Mouse (Mus musculus): ENCODE data around the gene Tcp11l1. TPM values are rescaled to one million over a fixed set of nuclear protein-coding genes. Genes with fewer than 3 reads are reported as not detected.

The Tcp11l1 gene
- polyA plus RNA-seq, 1 experiment, result 27.7 TPM

DNA sequence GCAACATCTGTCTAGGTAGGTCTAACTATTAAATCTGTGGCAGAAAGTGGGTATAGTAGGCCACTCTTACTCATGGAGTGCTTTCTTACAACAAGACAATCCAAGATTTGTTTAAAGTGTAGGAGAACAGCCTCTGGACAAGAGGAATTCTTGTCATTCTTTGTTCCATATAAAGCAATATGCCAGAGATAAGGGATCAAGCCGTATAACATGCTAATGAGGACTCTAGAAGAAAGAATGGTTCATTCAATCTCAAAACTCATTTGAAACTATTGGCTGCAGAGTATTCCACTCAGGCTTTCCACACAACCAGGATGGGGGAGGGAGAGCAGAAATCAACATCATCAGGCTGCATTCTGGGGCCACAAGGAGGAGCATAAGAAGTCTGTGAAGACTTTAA lies 15.4 kb upstream of the Tcp11l1 start:
- no peak overlapping the region for H3K27ac ChIP-seq (ENCODE audit: insufficient read depth, low read length)

GRCm38 (mm10) chr2:104722021-104722420 lies 10.1 kb upstream of the Tcp11l1 start:
- no peaks in the 10 kb centered on the region for H3K27me3 ChIP-seq (ENCODE audit: control insufficient read depth, insufficient read depth, low read length)
- TF ChIP-seq POLR2A (IDR thresholded peaks at IDR 0.05; ENCODE audit: borderline replicate concordance, insufficient read depth, low read length) (no peak), CTCF (IDR thresholded peaks at IDR 0.05; ENCODE audit: borderline replicate concordance, insufficient read depth, low read depth, low read length) (no peak)
- WGBS, result 83% methylated on average over 3 of the region's 3 CpGs
- no peak overlapping the region for H3K4me3 ChIP-seq (replicated peaks; ENCODE audit: insufficient read depth, low read depth, low read length)
- no peak for DNase-seq
- no peaks in the 10 kb centered on the region for H3K4me1 ChIP-seq (ENCODE audit: control insufficient read depth, insufficient read depth, low read length)
- no peak overlapping the region for H3K27ac ChIP-seq (ENCODE audit: insufficient read depth, low read length)

More for the DNA sequence above, 15.4 kb upstream of the Tcp11l1 start:
- DNase-seq, result no peak
- WGBS, result 84% methylated on average over 1 of the region's 1 CpGs
- TF ChIP-seq CTCF (IDR thresholded peaks at IDR 0.05; ENCODE audit: borderline replicate concordance, insufficient read depth, low read depth, low read length), result no peak
- no peak for TF ChIP-seq POLR2A (IDR thresholded peaks at IDR 0.05; ENCODE audit: borderline replicate concordance, insufficient read depth, low read length)
- no peaks in the 10 kb centered on the region for H3K4me1 ChIP-seq (ENCODE audit: control insufficient read depth, insufficient read depth, low read length)
- H3K27me3 ChIP-seq (ENCODE audit: control insufficient read depth, insufficient read depth, low read length), result no peaks in the 10 kb centered on the region
- H3K4me3 ChIP-seq (replicated peaks; ENCODE audit: insufficient read depth, low read depth, low read length), result no peak overlapping the region

GRCm38 (mm10) chr2:104717827-104718226 lies 5.9 kb upstream of the Tcp11l1 start:
- Histone ChIP-seq H3K27me3 (ENCODE audit: control insufficient read depth, insufficient read depth, low read length) (no peaks in the 10 kb centered on the region), H3K4me3 (replicated peaks; ENCODE audit: insufficient read depth, low read depth, low read length) (no peak overlapping the region), H3K27ac (ENCODE audit: insufficient read depth, low read length) (no peak overlapping the region), H3K4me1 (ENCODE audit: control insufficient read depth, insufficient read depth, low read length) (peaks cover 8% of the 10 kb centered on the region)
- DNase-seq, result no peak
- no peak for TF ChIP-seq POLR2A (IDR thresholded peaks at IDR 0.05; ENCODE audit: borderline replicate concordance, insufficient read depth, low read length)
- no peak for TF ChIP-seq CTCF (IDR thresholded peaks at IDR 0.05; ENCODE audit: borderline replicate concordance, insufficient read depth, low read depth, low read length)
- WGBS, result 93% methylated on average over 4 of the region's 4 CpGs

- H3K27ac ChIP-seq (ENCODE audit: insufficient read depth, low read length), result no peak overlapping the region
- peaks cover 8% of the 10 kb centered on the region for H3K4me1 ChIP-seq (ENCODE audit: control insufficient read depth, insufficient read depth, low read length)
- no peak overlapping the region for H3K4me3 ChIP-seq (replicated peaks; ENCODE audit: insufficient read depth, low read depth, low read length)
- TF ChIP-seq POLR2A (IDR thresholded peaks at IDR 0.05; ENCODE audit: borderline replicate concordance, insufficient read depth, low read length) (no peak), CTCF (IDR thresholded peaks at IDR 0.05; ENCODE audit: borderline replicate concordance, insufficient read depth, low read depth, low read length) (no peak)
- DNase-seq, result no peak
- WGBS, result 58% methylated on average over 2 of the region's 2 CpGs
- no peaks in the 10 kb centered on the region for H3K27me3 ChIP-seq (ENCODE audit: control insufficient read depth, insufficient read depth, low read length)
Measured at GRCm38 (mm10) chr2:104717231-104717735, 5.3 kb upstream of the Tcp11l1 start.

- DNase-seq, result no peak
- 94% methylated on average over 4 of the region's 4 CpGs for WGBS
- H3K4me1 ChIP-seq (ENCODE audit: control insufficient read depth, insufficient read depth, low read length), result peaks cover 8% of the 10 kb centered on the region
- H3K27me3 ChIP-seq (ENCODE audit: control insufficient read depth, insufficient read depth, low read length), result no peaks in the 10 kb centered on the region
- H3K27ac ChIP-seq (ENCODE audit: insufficient read depth, low read length), result no peak within 1 kb of the TSS
- no peak within 1 kb of the TSS for H3K4me3 ChIP-seq (replicated peaks; ENCODE audit: insufficient read depth, low read depth, low read length)
- TF ChIP-seq CTCF (IDR thresholded peaks at IDR 0.05; ENCODE audit: borderline replicate concordance, insufficient read depth, low read depth, low read length) (no peak), POLR2A (IDR thresholded peaks at IDR 0.05; ENCODE audit: borderline replicate concordance, insufficient read depth, low read length) (no peak)
Measured at GRCm38 (mm10) chr2:104716279-104716678, 4.3 kb upstream of the Tcp11l1 start, which contains the start of gene Pin1rt1. Gene Pin1rt1 (minus strand): TSS chr2:104716379.

GRCm38 (mm10) chr2:104714254-104714691 lies 2.3 kb upstream of the Tcp11l1 start:
- DNase-seq, result peak; percentile 70 to 75
- peak overlapping the region; percentile 7 for H3K4me3 ChIP-seq (replicated peaks; ENCODE audit: insufficient read depth, low read depth, low read length)
- WGBS, result 10% methylated on average over 15 of the region's 15 CpGs
- peaks cover 8% of the 10 kb centered on the region for H3K4me1 ChIP-seq (ENCODE audit: control insufficient read depth, insufficient read depth, low read length)
- H3K27ac ChIP-seq (ENCODE audit: insufficient read depth, low read length), result peak overlapping the region; percentile 75
- no peaks in the 10 kb centered on the region for H3K27me3 ChIP-seq (ENCODE audit: control insufficient read depth, insufficient read depth, low read length)
- no peak for TF ChIP-seq CTCF (IDR thresholded peaks at IDR 0.05; ENCODE audit: borderline replicate concordance, insufficient read depth, low read depth, low read length)
- no peak for TF ChIP-seq POLR2A (IDR thresholded peaks at IDR 0.05; ENCODE audit: borderline replicate concordance, insufficient read depth, low read length)

DNA sequence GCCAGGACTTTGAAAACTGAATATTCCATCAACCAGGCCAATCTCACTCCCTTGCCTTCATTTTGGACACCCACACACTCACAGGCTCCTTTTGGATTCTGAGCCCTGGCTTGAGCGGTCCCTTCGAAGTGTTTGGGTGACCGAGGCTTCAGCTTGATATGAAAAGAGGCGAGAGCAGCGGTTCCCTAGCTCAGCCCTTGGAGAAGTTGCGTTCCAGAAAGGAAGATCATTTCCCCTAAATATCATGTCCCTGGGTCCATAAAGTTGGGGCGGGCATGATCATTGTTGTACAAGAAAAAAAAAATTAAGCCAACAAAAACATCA lies 479 bp upstream of the Tcp11l1 start:
- TF ChIP-seq CTCF (IDR thresholded peaks at IDR 0.05; ENCODE audit: borderline replicate concordance, insufficient read depth, low read depth, low read length), result no peak
- TF ChIP-seq POLR2A (IDR thresholded peaks at IDR 0.05; ENCODE audit: borderline replicate concordance, insufficient read depth, low read length), result no peak
- H3K4me3 ChIP-seq (replicated peaks; ENCODE audit: insufficient read depth, low read depth, low read length), result peak overlapping the region; percentile 73
- H3K27ac ChIP-seq (ENCODE audit: insufficient read depth, low read length), result peak overlapping the region; percentile 98
- no peak for DNase-seq
- WGBS, result 3% methylated on average over 7 of the region's 7 CpGs
- no peaks in the 10 kb centered on the region for H3K27me3 ChIP-seq (ENCODE audit: control insufficient read depth, insufficient read depth, low read length)
- peaks cover 8% of the 10 kb centered on the region for H3K4me1 ChIP-seq (ENCODE audit: control insufficient read depth, insufficient read depth, low read length)

DNA sequence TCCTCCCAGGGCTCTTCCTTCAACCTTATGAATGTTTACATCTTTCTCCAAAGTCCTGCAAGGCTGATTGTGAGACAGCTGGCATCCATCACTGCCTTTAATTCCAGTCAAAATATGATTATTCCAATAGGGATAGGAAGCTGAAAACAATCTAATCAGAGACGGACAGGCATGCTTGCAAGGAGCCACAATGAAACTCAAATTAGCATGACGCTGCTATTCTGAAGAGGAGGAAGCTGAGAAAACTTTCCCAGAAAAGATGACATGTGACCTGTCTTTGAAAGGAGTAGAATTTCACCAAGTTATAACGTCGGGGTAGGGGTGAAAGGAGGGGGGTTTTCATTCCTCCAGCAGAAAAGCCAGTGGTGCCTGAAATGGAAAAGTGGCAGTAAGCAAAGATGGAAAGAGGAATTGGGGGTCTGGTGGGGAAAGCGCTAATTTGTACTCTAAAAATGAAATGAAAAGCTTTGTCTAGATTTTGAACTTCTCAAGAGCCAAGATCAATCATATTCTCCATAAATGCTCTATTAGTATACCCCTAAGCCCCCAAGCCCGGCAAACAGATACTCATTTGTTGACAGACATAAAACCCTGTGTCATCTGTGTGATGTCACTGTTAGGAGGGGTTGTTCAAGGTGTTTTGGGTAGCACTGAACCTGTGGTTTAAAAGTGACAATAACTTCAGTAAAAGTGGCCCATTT lies 1.1 kb downstream of the Tcp11l1 start:
- no peak for TF ChIP-seq CTCF (IDR thresholded peaks at IDR 0.05; ENCODE audit: borderline replicate concordance, insufficient read depth, low read depth, low read length)
- no peak for TF ChIP-seq POLR2A (IDR thresholded peaks at IDR 0.05; ENCODE audit: borderline replicate concordance, insufficient read depth, low read length)
- Histone ChIP-seq H3K4me1 (ENCODE audit: control insufficient read depth, insufficient read depth, low read length) (peaks cover 8% of the 10 kb centered on the region), H3K27me3 (ENCODE audit: control insufficient read depth, insufficient read depth, low read length) (no peaks in the 10 kb centered on the region), H3K4me3 (replicated peaks; ENCODE audit: insufficient read depth, low read depth, low read length) (peak overlapping the region; percentile 73), H3K27ac (ENCODE audit: insufficient read depth, low read length) (no peak overlapping the region)
- DNase-seq, result no peak
- 16% methylated on average over 6 of the region's 6 CpGs for WGBS
